Mouse (Mus musculus): ENCODE results near the gene Cars. TPM values are rescaled to one million over a fixed set of nuclear protein-coding genes. Genes with fewer than 3 reads are reported as not detected.

Cars gene
- polyA plus RNA-seq, 1 experiment from 2014 or later: 69.7 TPM

- DNase-seq (ENCODE audit: low spot score) (no peak), ATAC-seq (ENCODE audit: low FRiP score) (no peak)
- H3K9me3 ChIP-seq (ENCODE audit: control insufficient read depth, low read length): no peaks in the 10 kb centered on the region
- no peaks in the 10 kb centered on the region for H3K27me3 ChIP-seq (ENCODE audit: control insufficient read depth, insufficient read depth, low read length)
- H3K36me3 ChIP-seq (ENCODE audit: control insufficient read depth, insufficient read depth, low read length): peaks cover 11% of the 10 kb centered on the region
- H3K4me3 ChIP-seq (ENCODE audit: low read depth, low read length): no peak overlapping the region
- no peak overlapping the region for H3K9ac ChIP-seq (ENCODE audit: low read depth, low read length)
- H3K27ac ChIP-seq (ENCODE audit: low read depth, low read length): no peak overlapping the region
- H3K4me2 ChIP-seq (replicated peaks; ENCODE audit: low read depth, low read length): no peak overlapping the region
- no peaks in the 10 kb centered on the region for H3K4me1 ChIP-seq (replicated peaks; ENCODE audit: control insufficient read depth, insufficient read depth, low read length)
These were observed 88.6 kb downstream of the Cars start for GRCm38 (mm10) chr7:143511335-143511712.

DNA sequence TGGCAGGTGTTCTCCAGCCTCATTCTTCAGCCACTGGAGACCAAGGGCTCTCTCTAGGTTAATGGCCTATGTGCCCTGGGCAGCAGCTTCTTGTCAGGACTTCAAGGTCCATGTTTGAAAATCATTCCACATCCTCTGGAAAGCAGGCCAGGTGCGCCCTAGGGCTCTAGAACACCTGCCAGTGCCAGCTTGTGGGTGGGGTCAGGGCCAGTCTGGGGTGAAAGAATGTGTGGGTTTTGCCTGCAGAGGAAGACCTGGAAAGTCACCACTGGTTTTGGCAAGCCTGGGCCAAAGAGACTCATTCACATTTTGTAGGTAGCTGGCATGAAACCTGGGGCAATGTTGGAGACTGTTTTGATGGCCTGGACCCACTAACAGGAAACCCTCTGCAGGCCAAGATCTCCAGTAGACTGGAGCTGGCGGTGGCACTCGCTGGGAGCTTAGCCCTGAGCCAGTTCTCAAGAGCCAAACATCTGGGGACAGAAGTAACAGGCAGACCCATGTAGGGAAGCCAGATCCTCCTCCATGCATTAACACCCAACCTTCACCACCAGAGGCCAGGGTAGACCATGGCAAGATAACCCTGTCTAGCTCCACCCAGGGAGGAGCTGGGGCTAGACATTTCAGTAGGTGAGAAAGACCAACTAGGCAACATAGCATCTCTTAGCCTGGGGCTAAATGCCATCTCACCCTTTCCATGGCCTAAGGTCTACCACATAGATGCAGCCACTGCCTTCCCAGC is 89.1 kb downstream of the Cars start:
- Histone ChIP-seq H3K27me3 (ENCODE audit: control insufficient read depth, insufficient read depth, low read length) (no peaks in the 10 kb centered on the region), H3K9me3 (ENCODE audit: control insufficient read depth, low read length) (no peaks in the 10 kb centered on the region), H3K4me2 (replicated peaks; ENCODE audit: low read depth, low read length) (no peak overlapping the region), H3K27ac (ENCODE audit: low read depth, low read length) (no peak overlapping the region), H3K4me3 (ENCODE audit: low read depth, low read length) (no peak overlapping the region), H3K36me3 (ENCODE audit: control insufficient read depth, insufficient read depth, low read length) (peaks cover 11% of the 10 kb centered on the region), H3K4me1 (replicated peaks; ENCODE audit: control insufficient read depth, insufficient read depth, low read length) (no peaks in the 10 kb centered on the region), H3K9ac (ENCODE audit: low read depth, low read length) (no peak overlapping the region)
- ATAC-seq (ENCODE audit: low FRiP score): no peak
- DNase-seq (ENCODE audit: low spot score): no peak
- WGBS: 92% methylated on average over 3 of the region's 3 CpGs

DNA sequence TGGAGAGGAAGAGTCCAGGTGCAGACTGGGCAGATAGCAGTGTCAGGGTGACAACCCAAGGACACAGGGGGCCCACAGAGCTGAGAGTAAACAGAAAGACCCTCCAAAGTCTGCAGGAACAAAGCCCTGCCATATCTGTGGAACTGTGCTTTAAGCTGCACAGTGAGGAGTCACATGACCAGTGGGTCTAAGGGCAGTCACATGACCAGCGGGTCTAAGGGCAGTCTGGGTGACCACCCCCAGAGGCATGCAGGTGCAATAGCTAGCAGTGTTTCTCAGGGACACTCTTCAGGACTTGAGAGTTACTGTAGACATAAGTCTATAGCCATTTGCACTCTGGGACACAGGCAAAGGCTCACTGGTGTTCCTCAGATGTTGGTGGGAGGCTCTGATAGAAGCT is 90.3 kb downstream of the Cars start:
- H3K9ac ChIP-seq (ENCODE audit: low read depth, low read length): no peak overlapping the region
- H3K9me3 ChIP-seq (ENCODE audit: control insufficient read depth, low read length): no peaks in the 10 kb centered on the region
- 67% methylated on average over 1 of the region's 1 CpGs for WGBS

More for the DNA sequence above, 90.3 kb downstream of the Cars start:
- H3K27ac ChIP-seq (ENCODE audit: low read depth, low read length): no peak overlapping the region
- peaks cover 5% of the 10 kb centered on the region for H3K27me3 ChIP-seq (ENCODE audit: control insufficient read depth, insufficient read depth, low read length)
- no peak overlapping the region for H3K4me2 ChIP-seq (replicated peaks; ENCODE audit: low read depth, low read length)
- DNase-seq (ENCODE audit: low spot score): no peak
- no peak overlapping the region for H3K4me3 ChIP-seq (ENCODE audit: low read depth, low read length)
- no peak for ATAC-seq (ENCODE audit: low FRiP score)
- no peaks in the 10 kb centered on the region for H3K4me1 ChIP-seq (replicated peaks; ENCODE audit: control insufficient read depth, insufficient read depth, low read length)
- H3K36me3 ChIP-seq (ENCODE audit: control insufficient read depth, insufficient read depth, low read length): peaks cover 9% of the 10 kb centered on the region

Other genes starting within 250 kb of the Cars start
- 942 and 1,091 TPM in 2 replicates for gene Cdkn1c, start 139.0 kb downstream of the Cars start, polyA plus RNA-seq (2014; fragmentation: Nextera tagmentation; extraction: Ambion mirVana)
- 0.14 and 0.71 TPM in 2 replicates for gene Slc22a18, start 126.4 kb downstream of the Cars start, polyA plus RNA-seq (2014; fragmentation: Nextera tagmentation; extraction: Ambion mirVana)
- 1.3 and 2.1 TPM in 2 replicates for gene Phlda2, start 96.9 kb downstream of the Cars start, polyA plus RNA-seq (2014; fragmentation: Nextera tagmentation; extraction: Ambion mirVana)
- 175 and 187 TPM in 2 replicates for gene Nap1l4, start 51.0 kb downstream of the Cars start, polyA plus RNA-seq (2014; fragmentation: Nextera tagmentation; extraction: Ambion mirVana)
- 0.25 and 0.35 TPM in 2 replicates for gene Tnfrsf26, start 28.6 kb upstream of the Cars start, polyA plus RNA-seq (2014; fragmentation: Nextera tagmentation; extraction: Ambion mirVana)
- 9.2 and 9.5 TPM in 2 replicates for gene Tnfrsf22, start 49.6 kb upstream of the Cars start, polyA plus RNA-seq (2014; fragmentation: Nextera tagmentation; extraction: Ambion mirVana)
- gene Tnfrsf23, start 85.8 kb upstream of the Cars start, polyA plus RNA-seq (2014; fragmentation: Nextera tagmentation; extraction: Ambion mirVana): 0.40 and 0.49 TPM in 2 replicates
- 13.7 and 14.6 TPM in 2 replicates for gene Osbpl5, start 156.9 kb upstream of the Cars start, polyA plus RNA-seq (2014; fragmentation: Nextera tagmentation; extraction: Ambion mirVana)
- not detected in 2 replicates for gene Mrgprg, start 166.9 kb upstream of the Cars start, polyA plus RNA-seq (2014; fragmentation: Nextera tagmentation; extraction: Ambion mirVana)
- gene Mrgpre, start 184.4 kb upstream of the Cars start, polyA plus RNA-seq (2014; fragmentation: Nextera tagmentation; extraction: Ambion mirVana): 3.0 and 3.2 TPM in 2 replicates
- gene Nadsyn1, start 222.8 kb upstream of the Cars start, polyA plus RNA-seq (2014; fragmentation: Nextera tagmentation; extraction: Ambion mirVana): 6.0 and 8.8 TPM in 2 replicates
- gene Dhcr7, start 223.1 kb upstream of the Cars start, polyA plus RNA-seq (2014; fragmentation: Nextera tagmentation; extraction: Ambion mirVana): 85.7 and 88.4 TPM in 2 replicates

All from hindbrain, embryonic 11.5 days (tissue).